Mouse (Mus musculus) gastrocnemius, adult 8-10 months (tissue): ENCODE results near the gene Cds1. TPM values are rescaled to one million over a fixed set of nuclear protein-coding genes. Genes with fewer than 3 reads are reported as not detected.
"Not testable (repeated sequence)": the region's sequence is repeated elsewhere in the genome, so short reads cannot be mapped to it uniquely, and the experiment has no call there.

Experiments
- DNase-seq, 2 experiments: peaks; one replicate each; pipeline ENCODE4 v3.0.0; 2022; ENCODE audit warnings: low spot score in 2 of 2
- total RNA-seq, 4 experiments: library from RNA; stranded (reverse); gene quantifications; 2 replicates each; pipeline ENCODE4 v1.2.4; 2022

Gene Cds1
- total RNA-seq, 4 experiments from 2014 or later, result 3.1 to 8.5 (median 5.0) TPM

- peak in 1 of 2 experiments; percentile 26 for DNase-seq
Observed at GRCm38 (mm10) chr5:101826531-101826970, 61.6 kb downstream of the Cds1 start.

- DNase-seq, result no peak
Observed at GRCm38 (mm10) chr5:101827477-101827876, 62.5 kb downstream of the Cds1 start.

- no peak for DNase-seq
Observed at GRCm38 (mm10) chr5:101828932-101829331, 64.0 kb downstream of the Cds1 start.

GRCm38 (mm10) chr5:101830180-101830579 lies 65.2 kb downstream of the Cds1 start:
- no peak for DNase-seq

- DNase-seq, result no peak
Observed at GRCm38 (mm10) chr5:101832042-101832441, 67.1 kb downstream of the Cds1 start.

DNA sequence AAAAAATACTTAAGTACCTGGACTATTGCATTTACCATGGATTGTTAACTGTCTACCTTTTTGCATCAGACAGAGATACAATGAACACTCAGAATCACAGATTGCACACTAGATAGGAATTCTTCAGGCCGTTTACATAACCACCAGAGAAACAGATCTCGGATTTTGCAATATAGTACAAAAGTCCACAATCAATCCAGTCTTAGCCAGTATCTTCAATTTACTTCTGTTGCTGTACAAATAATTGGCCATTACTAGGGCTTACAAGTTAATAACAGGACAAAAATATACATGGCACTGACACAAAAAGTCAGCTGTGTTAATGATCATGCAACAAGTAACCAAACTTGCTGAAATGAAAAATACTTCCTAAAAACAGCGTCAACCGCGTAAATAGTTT lies 68.1 kb downstream of the Cds1 start:
- DNase-seq, result no peak

DNA sequence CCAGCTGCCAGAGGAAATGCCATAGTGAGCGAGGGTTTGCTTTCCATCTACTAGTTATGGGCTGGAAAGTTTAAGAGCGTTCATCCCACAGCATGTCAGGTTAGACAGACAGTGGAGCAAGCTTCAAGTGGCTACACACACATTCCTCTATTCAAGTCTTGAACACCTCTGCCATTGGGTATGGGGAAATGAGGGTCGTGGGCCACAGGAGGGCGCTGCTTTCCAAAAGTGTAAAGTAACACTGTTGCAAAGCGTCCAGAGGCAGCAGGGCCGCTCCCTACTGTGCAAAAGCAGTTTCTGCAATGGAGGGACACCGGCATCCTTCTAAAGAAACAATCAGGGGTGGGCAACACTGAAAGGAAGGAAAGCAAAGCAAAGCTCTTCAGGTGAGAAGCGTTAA lies 68.9 kb downstream of the Cds1 start:
- no peak for DNase-seq

- no peak for DNase-seq
Observed at GRCm38 (mm10) chr5:101836221-101836620, 71.3 kb downstream of the Cds1 start.

GRCm38 (mm10) chr5:101837605-101838004 lies 72.7 kb downstream of the Cds1 start:
- DNase-seq, result not testable (repeated sequence)

DNA sequence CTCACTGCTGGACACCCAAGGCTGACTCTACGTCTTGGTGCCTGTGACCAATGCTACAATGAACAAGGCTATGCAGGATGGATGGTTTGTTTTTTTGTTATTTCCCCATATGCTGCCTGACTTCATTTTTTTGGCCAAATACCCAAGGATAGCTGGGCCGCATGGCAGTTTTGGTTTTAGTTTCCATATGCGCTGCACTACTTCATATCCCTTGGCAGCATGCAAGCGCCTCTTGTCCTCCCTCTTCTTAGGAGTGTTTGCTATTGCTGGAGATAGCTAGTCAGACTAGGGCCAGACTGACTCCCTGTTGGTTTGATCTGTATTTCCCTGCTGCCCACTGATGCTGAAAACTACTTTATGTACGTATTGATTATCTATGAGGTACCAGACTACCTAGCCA lies 75.5 kb downstream of the Cds1 start:
- DNase-seq, result no peak

DNA sequence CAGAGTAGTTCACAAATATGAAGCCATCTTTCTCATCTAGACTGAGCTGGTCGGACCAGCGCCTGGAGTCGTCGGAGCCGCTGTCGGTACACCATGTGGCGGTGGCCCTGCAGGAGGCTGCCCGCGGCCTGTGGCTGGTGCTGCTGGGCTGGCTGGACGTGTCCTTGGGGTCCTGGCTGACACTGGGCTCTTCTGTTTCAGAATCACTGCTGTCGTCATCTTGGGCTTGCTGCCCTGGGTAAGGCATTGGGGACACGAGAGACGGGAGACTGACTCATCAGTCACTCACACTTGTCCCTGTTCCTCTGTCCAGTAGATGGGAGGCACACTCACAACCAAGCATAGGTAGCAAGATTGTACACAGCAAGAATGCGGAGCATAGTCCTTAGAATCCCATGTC lies 80.1 kb downstream of the Cds1 start:
- DNase-seq, result no peak

DNA sequence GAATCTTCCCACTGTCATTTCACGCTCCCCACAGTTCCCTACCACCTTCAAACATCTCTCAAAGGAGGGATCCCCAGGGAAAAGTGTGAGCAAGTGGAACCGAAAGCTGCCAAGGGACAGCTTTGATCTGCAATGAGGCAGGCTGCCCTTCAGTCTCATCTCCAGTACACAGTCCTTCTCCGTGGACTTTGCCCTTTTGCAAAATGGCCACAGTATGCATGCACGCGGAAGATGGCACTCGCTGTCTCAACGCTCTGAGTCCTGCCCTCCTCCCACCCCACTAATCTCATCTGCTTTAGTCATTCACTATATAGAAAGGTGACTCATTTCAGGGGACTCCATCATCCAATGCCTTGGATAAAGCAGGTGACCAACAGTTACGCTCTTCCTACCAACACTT lies 81.0 kb downstream of the Cds1 start:
- DNase-seq, result no peak

DNA sequence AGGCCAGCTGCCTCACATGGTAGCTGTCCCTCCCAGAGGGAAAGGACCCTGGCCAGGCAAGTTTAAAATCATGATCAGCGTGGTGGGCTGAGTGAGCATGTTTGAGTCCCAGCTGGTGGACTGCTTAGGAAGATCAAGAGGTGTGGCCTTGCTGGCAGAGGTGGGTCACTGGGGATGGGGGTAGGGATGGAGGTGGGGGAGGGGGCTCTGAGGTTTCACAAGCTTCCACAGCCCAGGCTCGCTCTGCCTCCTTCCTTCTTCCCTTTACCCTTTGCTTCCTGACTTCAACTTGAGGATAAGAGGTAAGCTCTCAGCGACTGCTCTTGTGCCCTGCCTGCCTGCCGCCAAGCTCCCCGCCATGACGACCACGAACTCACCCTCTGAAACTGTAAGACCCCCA lies 82.4 kb downstream of the Cds1 start:
- DNase-seq, result no peak

- no peak for DNase-seq
Observed at GRCm38 (mm10) chr5:101847762-101848161, 82.8 kb downstream of the Cds1 start.

GRCm38 (mm10) chr5:101851133-101851532 lies 86.2 kb downstream of the Cds1 start:
- no peak for DNase-seq

DNA sequence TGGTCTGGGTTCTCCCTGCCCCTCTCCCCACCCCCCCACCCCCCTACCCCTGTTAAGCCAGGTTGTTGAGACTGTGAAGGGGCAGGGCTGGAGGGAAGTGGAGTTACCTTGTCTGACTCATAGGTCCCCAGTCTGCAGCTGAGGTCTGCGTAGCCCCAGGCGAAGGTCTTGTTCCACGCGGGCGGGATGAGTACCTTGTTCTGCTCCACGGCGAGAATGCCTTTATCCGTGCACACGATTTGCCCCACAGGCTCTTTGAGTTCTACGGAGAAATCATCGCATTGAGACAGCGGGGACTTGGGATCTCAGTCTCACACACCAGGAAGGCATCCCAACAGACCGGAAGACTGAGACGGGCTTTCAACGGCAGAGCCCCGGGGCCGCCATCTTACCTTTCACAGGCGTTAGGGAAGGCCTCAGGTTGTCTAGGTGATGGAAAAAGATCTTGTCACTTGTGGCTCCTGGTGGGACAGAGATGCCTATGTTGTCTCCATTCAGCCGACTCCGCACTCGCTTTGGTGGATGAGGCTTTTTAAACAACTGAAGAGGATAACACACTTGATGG lies 87.3 kb downstream of the Cds1 start:
- DNase-seq, result no peak

- no peak for DNase-seq
Observed at GRCm38 (mm10) chr5:101854100-101854499, 89.2 kb downstream of the Cds1 start.

- DNase-seq, result no peak
Observed at GRCm38 (mm10) chr5:101854667-101855066, 89.7 kb downstream of the Cds1 start.

GRCm38 (mm10) chr5:101855475-101855874 lies 90.5 kb downstream of the Cds1 start:
- no peak for DNase-seq

DNA sequence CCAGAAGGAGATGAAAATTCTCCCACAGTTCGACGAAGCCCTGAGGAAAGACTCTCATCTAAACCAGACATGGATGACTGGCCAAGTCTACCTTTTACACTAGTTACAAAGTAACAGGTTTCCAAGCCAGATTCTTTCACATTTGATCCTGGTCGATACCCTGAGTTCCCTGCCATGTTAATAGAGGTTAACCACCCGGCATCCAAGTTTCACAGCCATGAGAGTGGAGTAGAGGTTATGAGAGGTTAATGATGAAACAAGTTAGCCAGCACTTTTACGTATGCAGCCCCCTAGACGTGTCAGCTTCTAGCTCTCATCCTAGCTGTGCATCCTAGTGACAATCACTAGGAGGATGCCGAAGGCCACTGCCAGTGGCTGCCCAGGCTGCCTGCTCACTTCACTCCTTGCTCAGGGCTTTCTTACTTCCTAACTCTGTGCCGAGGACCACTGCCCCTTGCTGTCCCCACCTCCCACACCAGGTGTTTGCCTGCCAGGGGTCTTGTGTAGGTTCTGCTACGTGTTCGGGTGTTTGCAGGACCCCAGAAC lies 94.0 kb downstream of the Cds1 start:
- no peak for DNase-seq

DNA sequence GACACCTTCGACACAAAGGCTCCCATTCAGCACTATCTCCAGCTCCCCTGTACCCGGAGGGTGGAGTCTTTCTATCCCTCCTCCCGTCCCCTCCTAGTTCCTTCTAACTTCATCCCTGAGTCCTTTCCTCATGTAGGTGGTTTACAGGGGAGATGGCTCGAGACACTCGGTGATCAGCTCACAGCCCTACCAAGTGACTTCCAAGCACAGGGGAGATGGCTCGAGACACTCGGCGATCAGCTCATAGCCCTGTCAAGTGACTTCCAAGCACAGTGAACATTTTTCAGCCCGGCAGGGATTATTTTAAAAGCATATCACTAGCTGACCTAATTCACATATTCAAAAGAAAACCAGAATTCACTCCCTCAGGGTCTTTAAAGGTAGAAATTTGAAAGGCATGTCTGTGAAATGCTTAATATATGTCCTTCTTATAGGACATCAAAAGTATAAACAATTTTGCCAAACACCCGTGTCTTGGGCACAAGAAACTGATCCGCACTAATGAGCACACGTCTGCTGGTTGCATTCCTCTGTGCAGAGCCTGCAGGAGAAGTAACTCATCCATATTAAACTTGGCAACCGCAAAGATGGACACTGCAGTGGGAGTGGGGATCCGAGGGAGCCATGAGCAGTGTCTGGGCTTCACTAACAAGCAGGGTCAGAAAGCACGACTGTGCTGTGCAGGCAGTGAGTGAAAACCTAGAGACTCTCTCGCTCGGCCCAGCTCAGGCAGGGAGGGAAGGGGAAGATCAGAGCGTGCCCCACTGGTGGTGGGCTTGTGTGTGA lies 97.0 kb downstream of the Cds1 start:
- no peak for DNase-seq

- no peak for DNase-seq
Observed at GRCm38 (mm10) chr5:101862651-101863050, 97.7 kb downstream of the Cds1 start.

GRCm38 (mm10) chr5:101863946-101864345 lies 99.0 kb downstream of the Cds1 start:
- no peak for DNase-seq
